Mouse (Mus musculus) megakaryocyte-erythroid progenitor cell, adult 5-6 weeks (primary cell): ENCODE results near the gene Zfr2. TPM values are rescaled to one million over a fixed set of nuclear protein-coding genes. Genes with fewer than 3 reads are reported as not detected.
"Not testable (repeated sequence)": the region's sequence is repeated elsewhere in the genome, so short reads cannot be mapped to it uniquely, and the experiment has no call there.

Source experiments
- ATAC-seq: replicated peaks from 2 replicates; pipeline ENCODE4 v1.8.0; 2016; ENCODE audit warnings: mild to moderate bottlenecking, inconsistent platforms; ENCODE audit not compliant: severe bottlenecking, poor library complexity, low FRiP score, low TSS enrichment
- total RNA-seq, 2 experiments: library from RNA; stranded (forward) in 1 of 2; stranded (reverse) in 1 of 2; fragments of 200-1000, 215-1000 nt in 1 of 2; fragments of >200 nt in 1 of 2; fragmentation: Nextera tagmentation in 1 of 2; gene quantifications; 2 replicates each; pipeline ENCODE4 v1.2.3; 2014 to 2017

Gene Zfr2
- total RNA-seq, 2 experiments from 2014 or later, result 1.1 TPM; not detected in 1

DNA sequence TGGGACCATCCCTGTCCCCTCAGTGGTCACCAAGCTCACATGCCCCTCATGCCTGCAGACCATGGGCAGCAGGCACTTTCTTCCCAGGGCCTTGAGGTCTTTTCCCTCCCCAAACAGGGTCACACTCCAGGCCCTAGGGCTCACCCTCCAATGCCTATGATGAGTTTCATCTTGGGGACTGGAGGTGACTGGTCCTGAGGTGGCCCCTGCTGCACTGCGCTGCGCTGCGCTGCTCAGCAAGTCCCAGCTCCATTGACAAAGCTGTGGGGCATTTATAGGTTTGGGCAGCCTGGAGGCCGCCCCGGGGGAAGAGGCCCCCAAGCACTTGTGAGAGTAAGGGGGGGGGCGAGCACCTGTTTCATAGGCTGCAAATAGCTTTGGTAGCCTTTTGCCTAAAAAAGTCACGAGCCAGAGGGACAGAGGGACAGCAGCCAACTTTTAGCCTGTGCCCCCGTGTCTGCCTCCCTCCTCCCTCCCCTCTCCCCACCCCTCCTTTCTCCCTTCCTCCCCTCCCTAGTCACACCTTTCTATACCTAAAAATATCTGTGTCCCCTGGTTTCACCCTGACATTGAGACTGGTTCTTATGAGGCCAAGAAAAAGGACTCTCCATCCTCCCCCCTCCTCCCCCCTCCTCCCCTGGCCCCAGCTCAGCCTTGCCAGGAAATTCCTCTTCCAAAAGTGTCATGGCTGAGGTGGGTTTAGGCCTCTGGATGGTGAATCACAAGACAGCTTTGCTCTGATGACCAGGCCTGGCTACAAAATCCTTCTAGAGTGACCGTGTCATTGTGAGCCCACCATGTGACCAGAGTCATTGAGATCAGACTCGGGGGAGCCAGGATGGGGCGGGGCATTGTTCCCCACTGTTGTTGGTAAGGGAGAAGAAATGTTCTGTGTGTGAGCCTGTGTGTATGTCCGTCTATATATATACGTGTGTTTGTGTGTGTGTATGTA is 30.9 kb upstream of the Zfr2 start, which contains the start of gene Nmrk2:
Nmrk2 (minus strand) TSS at position 245 of the 952 bp plus-strand sequence.
- ATAC-seq, result no peak

DNA sequence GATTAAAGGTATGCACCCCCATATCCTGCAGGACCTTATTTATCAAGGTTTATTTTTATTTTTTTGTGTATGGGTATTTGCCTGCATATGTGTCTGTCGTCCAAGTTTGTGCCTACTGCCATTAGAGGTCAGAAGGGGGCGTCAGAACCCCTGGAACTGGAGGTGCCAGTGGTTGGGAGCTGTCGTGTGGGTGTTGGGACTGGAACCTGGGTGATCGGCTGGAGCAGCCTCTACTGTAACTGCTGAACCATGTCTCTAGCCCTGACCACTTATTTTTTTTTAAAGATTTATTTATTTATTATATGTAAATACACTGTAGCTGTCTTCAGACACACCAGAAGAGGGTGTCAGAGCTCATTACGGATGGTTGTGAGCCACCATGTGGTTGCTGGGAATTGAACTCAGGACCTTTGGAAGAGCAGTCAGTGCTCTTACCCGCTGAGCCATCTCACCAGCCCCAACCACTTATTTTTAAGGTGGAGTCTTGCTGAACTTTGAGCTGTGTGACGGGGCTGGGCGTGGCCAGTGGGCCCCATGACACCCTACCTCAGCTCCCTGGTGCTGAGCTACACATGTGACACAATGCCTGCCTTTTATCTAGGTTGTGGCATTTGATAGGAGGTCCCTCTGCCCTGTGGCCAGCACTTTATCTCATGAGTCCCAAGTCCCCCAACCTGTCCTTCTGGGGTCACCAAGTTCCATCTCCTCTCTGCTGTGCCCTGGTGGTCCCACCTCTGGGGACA is 29.8 kb upstream of the Zfr2 start:
- ATAC-seq, result peak; percentile 88

DNA sequence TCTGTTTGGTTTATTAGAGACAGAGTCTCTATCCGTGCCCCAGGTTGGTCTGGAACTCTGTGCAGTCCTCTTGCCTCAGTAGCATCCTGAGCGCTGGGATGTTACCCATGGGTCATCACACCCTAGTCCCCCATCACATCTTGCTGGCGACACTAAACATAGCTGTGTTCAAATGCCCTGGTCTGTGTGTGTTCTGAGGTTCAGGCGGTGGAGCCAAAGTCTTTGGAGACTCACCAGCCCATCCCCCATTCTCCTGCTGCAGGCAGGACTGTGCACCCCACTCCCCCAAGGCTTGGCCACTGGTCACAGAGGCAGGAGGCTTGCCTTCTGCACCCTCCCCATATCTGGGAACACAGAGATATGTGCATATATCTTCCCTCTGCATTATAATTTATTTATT is 28.8 kb upstream of the Zfr2 start:
- no peak for ATAC-seq

DNA sequence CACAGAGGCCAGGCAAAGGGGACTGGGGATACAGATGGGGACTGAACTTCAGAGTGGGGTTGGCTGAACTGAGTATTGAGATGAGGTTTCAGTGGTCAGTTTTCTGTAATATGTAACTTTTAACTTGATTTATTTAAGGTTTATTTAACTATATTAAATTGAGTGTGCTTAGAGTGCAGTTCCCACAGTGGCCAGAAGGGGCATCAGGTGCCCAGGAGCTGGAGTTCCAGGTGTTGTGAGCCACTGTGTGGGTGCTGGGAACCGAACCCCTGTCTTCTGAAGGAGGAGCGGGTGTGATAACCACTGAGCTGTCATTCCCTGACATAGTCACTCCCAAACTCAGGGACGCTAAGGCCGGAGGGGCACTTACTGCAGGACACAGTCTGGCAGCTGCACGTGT is 22.8 kb upstream of the Zfr2 start:
- no peak for ATAC-seq

DNA sequence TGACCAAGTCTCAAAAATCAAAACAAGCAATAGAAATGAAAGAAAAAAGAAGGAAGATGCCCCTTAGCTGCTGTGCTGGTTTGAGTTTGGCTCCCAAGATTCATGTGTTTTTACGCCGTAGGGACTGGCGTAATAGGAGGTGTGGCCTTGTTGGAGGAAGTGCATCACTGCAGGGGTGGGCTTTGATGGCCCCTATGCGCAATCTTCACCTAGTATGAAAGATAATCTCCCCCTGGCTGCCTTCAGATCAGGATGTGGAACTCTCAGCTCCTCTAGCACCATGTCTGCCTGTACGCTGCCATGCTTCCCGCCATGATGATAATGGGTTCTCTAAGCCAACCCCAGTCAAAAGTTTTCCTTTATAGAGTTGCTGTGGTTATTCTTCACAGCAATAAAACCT is 16.7 kb upstream of the Zfr2 start:
- no peak for ATAC-seq

DNA sequence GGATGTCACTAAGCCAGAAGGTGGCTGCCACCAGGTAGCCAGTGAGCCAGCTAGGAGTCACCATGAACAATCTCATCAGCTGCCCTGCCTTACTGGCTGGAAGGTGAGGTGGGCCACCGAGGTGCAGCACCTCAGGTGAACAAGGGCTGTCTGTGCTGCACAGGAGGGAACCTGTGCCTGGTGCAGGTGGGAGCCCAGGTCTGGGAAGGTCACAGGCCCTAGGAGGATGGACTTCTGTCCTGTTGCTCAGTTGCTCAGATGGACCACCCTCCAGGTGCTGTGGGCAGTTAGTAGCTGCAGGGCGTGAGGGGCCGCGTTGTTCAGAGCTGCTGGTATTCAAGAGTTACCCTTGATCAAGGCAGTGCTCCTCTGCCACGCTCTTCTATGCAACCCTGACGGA is 16.1 kb upstream of the Zfr2 start:
- ATAC-seq, result no peak

DNA sequence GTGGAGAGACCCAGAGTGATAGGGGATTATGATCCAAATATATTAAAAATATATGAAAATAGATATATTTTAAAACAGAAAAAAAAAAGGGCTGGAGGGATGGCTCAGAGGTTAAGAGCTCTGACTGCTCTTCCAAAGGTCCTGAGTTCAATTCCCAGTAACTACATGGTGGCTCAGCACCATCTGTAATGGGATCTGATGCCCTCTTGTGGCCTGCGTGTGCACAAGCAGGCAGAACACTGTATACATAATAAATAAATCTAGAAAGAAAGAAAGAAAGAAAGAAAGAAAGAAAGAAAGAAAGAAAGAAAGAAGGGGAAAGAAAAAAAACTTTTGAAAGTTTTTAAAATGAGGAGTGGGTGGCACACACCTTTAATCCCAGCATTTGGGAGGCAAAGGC is 15.7 kb upstream of the Zfr2 start:
- not testable (repeated sequence) for ATAC-seq

DNA sequence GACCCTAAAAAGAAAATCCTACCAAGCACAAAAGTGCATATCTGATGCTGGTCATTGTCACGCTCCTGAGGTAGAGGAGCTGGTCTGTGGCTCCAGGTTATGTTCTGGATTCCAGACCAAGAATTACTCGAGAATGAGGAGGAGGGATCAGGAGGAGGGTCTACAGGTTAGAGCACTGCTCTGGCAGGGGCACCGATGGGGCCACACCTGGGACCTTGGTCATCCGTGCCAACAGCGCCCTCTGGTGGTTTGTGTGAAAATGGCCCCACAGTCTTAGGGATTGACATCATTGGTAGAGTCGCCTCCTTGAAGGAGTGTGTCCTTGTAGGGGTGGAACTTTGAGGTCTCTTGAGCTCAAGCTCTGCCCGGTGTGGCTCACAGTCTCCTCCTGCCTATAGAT is 15.0 kb upstream of the Zfr2 start:
- ATAC-seq, result peak; percentile 85

DNA sequence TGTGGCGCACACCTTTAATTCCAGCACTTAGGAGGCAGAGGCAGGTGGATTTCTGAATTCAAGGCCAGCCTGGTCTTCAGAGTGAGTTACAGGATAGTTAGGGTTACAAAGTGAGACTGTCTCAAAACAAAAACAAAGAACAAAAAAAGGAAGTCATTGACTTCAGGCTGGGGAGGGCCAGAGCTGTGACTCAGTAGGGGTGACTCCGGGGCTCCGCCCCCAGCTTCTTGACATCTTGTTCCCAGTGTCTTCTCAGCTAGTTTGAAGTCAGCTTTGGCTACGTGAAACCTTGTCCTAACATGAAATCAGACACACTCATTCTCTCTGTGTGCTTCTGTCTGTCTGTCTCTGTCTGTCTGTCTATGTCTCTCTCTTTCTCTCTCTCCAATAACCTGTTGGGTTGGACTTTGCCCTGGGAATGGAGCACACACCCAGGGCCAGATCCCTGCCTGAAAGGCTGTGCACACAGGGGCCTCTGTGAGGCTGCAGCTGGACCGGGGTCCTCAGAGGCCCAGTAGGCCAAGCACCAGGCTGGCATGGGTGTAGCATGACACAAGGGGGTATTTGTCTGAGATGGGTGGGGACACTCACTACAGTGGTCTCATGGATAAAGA is 11.4 kb upstream of the Zfr2 start:
- no peak for ATAC-seq

DNA sequence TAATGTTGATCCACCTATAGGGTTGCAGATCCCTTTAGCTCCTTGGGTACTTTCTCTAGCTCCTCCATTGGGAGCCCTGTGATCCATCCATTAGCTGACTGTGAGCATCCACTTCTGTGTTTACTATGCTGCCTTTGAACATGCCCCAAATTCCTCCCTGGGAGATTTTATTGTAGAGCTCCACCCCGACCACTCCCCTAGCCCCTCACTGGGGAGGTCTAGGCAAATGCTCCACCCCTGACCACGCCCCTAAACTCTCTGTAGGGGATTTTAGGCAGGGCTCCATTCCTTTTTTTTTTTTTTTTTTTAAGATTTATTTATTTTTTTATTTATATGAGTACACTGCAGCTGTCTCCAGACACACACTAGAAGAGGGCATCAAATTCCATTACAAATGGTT is 9.2 kb upstream of the Zfr2 start:
- not testable (repeated sequence) for ATAC-seq

DNA sequence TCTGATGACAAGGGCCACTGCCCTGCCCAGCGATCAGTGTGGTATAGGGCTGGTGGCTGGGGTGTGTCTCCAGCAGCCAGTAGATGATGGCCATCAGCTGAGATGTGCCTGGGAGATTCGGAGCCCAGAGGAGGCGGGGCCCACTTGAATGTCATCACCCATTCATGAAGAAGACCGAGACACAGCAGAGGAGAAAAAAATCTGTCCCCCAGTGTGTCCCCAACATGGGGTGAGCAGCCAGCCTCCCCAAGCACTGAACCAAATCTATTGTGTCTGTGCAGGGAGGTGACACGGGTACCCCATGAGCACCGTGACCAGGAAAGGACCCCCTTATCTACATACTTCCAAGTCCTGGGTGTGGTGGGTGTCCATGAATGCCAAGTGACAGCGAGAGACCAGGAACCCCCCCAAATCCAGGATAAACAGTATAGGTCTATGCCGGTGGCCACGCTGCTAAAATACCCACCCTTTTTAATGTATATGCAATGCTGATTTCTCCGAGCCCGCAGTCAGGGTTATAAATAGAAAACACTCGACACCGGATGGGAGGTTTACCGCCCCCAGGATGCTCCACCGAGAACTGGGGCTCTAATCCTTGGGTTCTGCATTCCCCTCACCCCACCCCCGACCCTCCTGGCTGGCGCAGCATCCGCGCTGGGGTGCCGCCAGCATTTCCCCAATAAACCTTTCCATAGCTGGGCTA is 3.1 kb upstream of the Zfr2 start:
- no peak for ATAC-seq

DNA sequence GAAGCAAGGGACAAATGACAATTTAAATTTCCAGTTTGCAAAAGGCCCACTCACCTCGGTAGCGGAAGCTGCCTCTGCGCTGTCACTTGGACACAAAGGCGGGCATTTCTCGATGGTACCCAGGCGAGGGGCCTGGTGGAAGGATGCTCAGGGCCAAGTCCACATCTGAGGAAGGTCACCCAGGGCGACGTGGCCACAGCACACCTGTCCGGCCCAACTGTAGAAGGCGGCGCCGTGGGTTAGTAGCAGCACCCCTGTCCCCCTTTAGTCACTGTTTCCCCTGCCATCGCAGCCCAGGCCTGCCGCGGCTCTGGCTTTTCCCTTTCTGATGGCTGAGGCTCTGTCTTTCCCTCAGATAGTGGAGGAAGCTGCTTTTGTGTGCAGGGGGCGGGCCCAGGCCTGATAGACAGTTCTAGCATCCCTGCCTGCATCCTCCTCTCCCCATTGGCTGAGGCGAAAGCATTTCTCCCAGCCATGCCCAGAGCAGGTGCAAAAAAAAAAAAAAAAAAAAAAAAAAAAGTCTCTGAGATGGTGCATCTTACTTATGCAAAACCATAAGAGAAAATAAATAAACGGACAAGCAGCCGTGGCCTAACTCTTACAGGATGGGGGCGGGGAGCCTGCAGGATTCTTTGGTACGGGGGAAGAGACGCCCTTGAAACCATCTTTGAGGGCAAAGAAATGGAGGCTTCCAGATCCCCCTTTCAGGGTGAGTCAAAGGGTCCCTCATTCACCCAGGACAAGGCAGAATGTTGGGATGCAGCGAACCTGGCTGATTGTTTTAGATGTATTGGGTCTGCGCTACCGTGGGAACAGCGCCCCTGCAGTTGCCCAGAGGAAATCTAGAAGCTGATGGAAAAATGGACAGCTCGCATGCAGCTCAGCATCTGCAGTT is 2.3 kb upstream of the Zfr2 start, which contains the start of gene Atcay:
Atcay (minus strand) TSS at position 396 of the 895 bp plus-strand sequence.
- 0 out of 2 replicates have a peak, but pooled peaks have one; percentile 24 for ATAC-seq

DNA sequence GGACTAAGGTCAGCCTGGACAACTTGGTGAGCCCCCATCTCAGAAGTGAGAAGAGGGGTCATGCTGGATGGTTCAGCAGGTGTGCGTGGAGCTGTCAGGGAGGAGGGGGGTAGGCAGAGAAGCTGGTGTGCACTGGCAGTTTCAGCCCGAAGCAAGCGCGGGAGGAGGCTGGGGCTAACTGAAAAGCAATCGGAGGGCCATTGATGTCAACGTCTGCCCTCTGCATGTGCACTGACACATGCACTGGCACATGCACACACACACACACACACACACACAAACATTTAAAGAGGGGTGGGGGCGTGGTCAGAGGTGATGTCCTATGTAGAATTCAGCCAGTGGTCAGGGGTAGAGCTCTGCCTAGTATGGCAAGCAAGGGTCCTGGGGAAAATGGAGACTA is 1.5 kb upstream of the Zfr2 start:
- no peak for ATAC-seq

DNA sequence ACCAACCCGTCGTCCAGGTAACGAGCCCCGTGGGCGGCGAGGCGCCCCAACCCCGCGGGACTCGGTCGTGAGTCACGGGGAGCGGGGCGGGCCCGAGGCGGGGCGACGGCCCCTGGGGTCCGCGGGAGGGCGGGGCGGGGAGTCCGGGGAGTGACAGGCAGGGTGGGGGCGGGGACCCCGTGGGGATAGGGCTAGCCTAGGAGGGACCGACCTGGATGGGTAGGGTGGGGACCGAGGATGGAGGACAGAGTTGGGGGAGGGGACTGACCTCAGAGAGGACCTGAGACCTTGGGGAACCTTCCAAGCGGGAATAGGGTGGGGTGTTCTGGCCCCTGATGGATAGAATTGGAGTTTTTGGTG is 251 bp downstream of the Zfr2 start:
- ATAC-seq, result no peak

DNA sequence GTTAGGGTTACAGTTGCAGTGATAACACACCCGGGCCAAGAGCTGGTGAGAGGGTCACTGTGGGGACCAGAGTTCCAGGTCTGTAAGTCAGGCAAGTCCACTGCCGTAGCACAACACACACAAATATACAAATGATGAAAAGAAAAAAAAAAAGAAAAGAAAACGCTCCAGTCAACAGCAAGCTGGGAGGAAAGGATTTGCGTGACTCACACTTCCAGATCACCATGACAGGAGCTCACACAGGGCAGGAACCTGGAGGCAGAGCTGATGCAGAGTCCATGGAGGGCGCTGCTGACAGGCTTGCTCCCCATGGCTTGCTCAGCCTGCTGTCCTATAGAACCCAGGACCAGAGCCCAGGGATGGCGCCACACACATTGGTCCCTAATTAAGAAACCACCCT is 1.3 kb downstream of the Zfr2 start:
- ATAC-seq, result no peak

DNA sequence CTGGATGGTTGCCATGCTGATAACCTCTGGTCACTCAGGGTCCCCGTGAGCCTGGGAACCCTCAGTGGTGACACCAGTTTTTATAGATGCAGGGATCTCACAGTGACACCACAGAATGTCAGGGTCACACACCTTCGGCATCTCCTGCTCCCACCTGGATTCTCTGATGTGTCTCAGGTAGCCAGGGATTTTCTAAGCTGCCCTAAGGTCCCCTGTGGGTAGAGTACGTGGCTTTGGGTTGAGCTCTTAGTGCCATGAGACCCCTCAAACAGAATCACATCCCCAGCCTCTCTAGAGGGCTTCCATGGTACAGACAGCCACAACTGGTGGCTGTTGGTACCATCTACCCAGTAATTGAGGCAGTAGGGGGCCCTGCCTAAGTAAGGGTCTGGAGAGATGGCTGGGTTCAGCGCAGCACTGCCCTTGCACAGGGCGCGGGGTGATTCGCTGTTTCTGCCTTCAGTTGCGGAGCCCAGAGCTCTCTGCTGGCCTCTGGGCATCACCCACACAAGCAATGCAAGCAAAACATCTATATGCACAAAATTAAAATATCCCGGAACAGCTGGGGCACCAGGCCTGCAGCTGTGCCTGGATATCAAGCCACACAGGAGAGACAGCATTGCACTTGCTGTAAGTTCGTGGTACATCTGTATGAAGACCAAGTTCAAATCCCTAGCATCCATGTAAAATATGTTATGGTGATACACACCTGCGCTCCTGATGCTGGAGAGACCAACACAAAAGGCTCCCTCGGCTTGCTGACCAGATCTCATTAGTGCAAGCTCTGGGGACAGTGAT is 3.7 kb downstream of the Zfr2 start:
- ATAC-seq, result no peak

DNA sequence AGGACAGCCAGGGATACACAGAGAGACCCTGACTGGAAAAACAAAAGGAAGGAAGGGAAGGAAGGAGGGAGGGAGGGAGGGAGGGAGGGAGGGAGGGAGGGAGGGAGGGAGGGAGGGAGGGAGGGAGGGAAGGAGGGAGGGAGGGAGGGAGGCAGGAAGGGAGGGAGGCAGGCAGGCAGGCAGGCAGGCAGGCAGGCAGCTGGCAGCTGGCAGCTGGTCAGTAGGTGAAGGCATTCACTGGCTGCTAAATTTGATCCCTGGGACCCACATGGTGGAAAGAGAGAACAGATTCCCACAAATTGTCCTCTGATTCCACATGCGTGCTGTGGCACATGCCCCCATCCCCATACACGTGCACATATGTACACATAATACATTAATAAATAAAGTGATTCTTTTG is 5.7 kb downstream of the Zfr2 start:
- ATAC-seq, result no peak

DNA sequence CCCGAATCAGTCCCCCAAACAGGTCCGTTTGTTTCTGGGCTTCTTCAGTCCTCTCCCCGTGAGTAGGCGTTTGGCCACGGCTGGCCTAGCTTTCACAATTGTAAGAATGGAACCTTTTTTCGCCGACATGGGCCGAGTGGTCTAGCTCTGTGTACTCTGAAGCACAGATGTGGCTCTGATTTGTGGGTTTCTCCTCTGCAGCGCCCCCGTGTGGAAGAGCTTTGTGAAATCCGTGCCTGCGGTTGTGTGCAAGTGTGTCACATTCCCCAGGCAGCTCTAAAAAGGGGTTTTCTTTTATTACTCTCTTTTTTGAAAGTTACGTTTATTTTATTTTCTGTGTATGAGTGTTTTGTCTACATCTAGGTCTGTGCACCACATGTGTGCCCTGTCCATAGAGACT is 7.9 kb downstream of the Zfr2 start:
- no peak for ATAC-seq
